Mouse (Mus musculus) thymus, adult 2 months (tissue): ENCODE results near the gene 2010300C02Rik.
"Not testable (repeated sequence)": the region's sequence is repeated elsewhere in the genome, so short reads cannot be mapped to it uniquely, and the experiment has no call there.

Experiments used
- CTCF ChIP-seq: fragments of 200-500 bp; IDR thresholded peaks from 2 replicates; pipeline ENCODE4 v1.5.1; 2012; ENCODE audit warnings: mild to moderate bottlenecking, control low read depth, low read length, moderate library complexity, borderline replicate concordance; ENCODE audit not compliant: control insufficient read depth, poor library complexity, insufficient read depth; ENCODE audit errors: extremely low read depth
- POLR2A ChIP-seq: fragments of 200-500 bp; IDR thresholded peaks from 2 replicates; pipeline ENCODE4 v1.6.1; 2012; ENCODE audit warnings: mild to moderate bottlenecking, low read length, control low read depth, moderate library complexity; ENCODE audit not compliant: control insufficient read depth, poor library complexity, insufficient read depth; ENCODE audit errors: extremely low read depth

DNA sequence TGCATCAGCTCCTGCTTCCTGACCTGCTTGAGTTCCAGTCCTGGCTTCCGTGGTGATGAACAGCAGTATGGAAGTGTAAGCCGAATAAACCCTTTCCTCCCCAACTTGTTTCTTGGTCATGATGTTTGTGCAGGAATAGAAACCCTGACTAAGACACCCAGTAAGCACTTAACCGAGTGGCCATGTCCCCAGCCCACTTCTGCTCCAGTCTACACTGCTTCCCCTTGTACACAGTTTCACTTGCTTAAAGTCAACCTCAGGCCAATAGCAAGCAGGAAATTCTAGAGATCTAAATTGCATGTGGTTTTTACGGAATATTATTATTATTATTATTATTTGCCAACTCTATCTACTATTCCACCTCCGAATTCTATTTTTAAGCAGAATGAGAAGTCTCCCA, 114.2 kb downstream of the 2010300C02Rik start:
- TF ChIP-seq POLR2A, CTCF: not testable (repeated sequence)
